Mouse (Mus musculus): ENCODE measurements around the gene Vezf1.

Vezf1 gene

DNA sequence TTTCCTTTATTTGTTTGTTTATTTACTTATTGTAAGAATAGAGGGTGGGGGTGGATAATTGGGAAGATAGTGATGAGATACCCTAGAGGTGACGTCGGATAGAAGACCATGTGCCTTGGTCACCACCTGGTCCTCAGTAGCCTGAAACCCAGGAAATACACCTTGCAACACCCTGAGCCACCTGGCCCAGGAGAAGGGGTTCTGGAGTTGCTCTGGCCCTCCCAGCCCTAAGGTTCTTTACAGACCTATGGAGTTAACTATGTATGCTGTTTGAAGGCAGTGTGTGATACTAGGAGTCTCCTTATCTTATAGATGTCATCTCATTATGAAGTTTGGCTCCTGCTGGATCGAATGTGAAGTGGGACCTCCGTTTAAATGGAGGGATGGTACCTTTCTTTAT lies 32.1 kb downstream of the Vezf1 start:
- no peak for DNase-seq

DNA sequence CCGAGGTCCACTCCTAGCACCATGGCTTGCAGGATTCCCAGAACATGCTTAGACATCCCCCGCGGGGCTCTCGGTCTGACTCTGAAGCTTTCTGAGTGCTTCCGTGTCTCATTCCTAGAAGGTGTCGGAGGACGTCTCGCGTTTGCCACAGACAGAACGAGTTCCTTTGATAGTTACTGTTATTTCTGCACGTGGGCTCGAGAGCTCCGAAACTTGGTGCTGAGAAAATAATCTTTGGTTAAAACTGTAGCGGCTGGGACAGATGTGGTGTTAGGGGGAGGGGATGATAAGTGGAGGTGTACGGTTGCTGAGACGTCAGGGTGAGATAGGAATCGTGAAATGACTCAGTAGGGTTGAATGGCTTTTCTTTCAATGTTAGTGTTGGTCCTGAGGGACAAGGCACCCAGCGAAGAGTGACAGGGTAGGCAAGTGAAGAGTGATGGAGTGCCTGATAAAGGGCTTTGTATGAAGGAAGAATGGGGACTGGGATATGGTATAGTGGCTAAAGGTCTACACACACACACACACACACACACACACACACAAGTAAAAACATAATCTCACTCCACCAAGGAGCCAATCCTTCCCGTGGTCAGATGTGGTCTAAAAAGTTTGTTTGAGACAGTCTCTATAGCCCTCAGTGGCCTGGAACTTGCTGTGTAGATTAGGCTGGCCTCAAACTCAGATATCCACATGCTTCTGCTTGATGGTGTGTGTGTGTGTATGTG lies 35.3 kb downstream of the Vezf1 start:
- no peak for DNase-seq

DNA sequence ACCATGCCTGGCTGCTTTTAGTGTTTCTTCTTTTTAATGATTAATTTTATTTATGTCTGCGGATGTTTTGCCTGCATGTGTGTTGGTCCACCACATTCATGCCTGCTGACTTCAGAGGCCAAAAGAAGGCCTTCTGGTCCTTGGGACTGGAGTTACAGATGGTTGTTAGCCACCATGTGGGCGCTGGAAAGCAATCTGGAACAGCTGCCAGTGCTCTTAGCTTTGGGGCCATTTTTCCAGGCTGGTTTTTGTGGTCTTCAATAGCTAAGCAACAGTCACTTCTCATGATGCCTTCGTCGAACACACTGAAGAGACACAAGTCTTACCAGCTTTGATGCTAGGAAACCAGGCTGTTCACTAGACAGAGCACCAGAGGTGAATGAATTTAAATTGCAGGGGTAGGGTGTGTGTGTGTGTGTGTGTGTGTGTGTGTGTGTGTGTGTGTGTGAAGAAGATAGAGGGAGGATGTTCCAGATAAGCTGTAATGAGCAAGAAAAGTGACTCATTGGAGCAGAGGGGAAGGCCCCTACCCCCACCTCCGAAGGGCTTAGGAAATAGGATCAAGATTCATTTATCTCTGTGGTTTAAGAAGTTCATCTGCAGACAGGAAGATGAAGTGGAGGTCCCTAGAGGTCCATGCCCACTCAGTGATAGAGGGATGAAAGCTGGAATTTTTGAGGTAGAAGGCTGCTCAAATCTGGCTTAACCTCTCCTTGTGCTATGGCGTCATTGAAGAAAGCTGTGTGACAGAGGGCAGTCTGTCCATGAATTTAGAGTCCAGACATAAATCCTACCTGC lies 37.6 kb downstream of the Vezf1 start:
- DNase-seq: no peak

DNA sequence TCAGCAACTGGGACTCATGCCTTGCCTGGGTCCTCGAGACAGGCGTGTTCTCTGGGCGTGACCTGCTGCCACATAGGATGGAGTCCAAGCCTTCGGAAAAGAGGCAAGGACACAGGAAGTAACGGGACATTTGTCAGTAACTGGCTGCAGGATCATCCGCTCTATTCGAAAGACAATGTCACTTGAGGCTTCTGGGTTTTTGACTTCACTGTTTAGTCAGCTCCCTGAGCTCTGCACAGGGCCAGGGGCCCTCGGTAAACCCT lies 38.1 kb downstream of the Vezf1 start:
- DNase-seq: no peak

DNA sequence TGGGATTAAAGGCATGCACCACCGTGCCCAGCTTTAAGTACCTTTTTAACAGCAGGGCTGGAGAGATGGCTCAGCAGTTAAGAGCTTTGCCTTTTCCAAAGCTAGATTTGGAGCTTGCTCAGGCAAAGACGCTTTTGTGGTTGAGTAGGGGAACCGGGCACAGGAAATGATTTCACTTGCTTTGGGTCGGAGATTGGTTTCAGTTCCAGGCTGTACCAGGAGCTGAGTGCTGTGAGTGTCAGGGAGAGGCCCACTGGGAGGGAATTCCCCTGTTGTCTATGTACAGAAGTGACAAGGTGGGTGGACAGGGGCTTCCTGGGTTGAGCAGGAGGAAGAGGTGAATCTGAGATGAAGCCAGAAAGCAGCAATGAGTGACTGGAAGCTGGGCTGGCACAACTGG lies 39.3 kb downstream of the Vezf1 start:
- DNase-seq: no peak

DNA sequence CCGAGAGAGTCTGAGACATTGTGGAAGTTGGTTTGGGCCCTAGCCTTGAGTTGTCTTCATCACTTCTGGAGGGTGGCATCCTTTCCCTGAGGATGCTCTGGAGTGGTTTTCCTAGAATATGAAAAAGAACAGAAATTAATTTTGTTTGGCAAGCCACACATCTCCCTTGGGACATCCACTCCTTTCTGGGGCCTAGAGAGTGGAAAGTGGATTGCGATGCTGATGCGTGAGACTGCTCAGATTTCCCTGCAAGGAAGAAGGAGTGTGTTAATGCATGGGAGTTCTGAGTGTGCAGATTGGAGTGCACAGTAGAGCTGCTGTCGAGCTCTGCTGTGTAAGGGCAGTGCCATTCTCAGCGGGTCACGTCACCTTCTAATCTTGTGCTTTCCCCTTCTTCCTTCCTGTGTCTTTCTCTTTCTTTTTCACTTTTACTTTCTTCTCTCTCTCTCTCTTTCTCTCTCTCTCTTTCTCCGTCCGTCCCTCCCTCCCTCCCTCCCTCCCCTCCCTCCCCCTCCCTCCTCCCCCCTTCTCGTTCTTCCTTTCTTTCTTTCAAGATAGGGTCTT lies 42.0 kb downstream of the Vezf1 start:
- no peak for DNase-seq

DNA sequence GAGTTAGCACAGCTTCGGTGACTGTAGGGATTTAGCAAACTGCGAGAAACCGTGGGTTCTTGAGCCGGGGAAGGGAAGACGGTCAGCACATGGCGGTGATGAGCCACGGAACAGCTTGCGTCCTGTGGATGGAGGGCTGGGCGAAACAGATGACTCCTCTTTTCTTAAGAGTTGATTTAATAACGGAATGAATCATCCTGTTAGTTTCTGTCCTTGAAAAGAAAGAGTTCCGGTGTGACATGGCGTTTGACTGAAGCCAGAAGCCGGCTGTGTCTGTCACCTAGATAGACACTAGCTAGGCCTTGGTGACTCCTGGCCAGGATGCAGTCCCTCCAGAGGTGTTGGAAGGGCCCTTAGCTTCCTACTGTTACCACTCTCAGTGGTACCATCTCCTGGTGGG lies 44.0 kb downstream of the Vezf1 start:
- DNase-seq: no peak

DNA sequence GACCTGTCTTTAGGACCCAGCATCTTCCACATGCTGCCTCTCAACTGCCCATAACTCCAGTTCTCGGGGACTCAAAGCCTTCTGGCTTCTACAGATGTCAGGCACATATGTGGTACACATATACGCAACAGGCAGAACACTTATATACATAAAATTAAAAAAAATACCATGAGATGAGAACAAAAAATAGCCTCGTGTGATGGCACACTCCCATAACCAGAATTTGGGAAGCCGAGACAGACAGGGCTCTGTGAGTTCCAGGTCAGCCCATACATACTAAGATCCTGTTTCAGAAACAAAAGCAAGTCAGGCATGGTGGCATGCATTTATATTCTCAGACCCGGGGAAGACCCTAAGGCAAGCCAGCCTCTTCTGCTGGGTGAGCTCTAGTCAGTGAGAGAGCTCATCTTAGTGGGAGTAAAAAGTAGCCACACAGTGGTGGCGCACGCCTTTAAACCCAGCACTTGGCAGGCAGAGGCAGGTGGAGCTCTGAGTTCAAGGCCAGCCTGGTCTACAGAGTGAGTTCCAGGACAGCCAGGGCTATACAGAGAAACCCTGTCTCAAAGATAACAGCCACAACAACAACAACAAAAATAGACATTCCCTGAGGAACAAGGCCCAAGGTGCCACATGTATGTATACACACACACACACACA lies 44.7 kb downstream of the Vezf1 start:
- no peak for DNase-seq

DNA sequence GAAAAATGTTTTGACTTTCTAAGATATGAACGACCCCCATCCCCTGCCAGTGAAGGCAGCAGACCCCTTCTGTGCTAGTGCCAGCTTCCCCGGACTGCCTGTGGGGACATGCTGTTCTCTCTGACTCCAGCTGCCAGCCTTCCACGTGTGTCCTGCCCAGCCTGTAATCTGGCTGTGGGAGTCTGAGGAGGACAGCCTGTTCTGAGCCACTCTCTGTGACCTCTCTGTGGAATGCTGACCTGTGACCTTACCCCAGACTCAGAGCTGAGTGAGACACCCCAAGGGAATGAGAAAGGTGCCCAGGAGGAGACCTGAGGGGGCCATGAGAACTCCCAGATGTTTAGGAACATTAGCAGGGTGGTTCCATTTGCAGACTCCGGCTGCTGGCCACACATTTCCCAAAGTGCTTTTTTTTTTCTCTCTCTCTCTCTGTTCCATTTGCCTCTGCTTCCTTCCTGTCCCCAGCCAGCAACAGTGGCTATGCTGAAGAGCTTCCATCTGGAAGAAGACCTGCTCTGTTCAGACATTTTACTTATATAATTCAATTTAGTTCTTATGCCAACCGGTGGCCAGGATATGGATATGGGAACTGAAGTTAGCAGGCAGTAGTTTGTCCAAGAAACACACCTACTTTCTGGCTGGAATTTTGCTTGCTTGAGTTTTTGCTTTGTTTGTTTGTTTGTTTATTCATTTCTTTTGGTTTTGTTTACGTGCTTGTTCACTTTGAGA lies 45.6 kb downstream of the Vezf1 start:
- DNase-seq: no peak

DNA sequence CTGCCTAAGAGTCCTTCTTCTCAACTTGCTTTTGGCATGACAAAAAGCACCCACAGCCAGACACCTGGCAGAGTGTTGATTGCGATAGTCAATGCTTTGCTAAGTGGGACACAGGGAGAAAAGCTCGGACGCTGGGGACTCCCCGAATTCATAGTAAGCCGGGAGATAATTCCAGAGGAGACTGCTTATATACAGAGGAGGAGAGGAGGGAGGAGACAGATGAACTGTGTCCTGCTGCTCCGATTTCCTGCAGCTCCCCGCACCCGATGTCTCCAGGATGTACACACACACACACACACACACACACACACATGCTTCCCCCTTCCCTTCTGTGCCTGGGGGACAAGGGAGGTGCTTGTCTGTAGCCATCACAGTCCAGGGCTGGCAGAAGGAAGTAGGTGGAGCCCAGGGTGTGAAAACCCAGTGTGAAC lies 46.8 kb downstream of the Vezf1 start:
- DNase-seq: peak; percentile 20

DNA sequence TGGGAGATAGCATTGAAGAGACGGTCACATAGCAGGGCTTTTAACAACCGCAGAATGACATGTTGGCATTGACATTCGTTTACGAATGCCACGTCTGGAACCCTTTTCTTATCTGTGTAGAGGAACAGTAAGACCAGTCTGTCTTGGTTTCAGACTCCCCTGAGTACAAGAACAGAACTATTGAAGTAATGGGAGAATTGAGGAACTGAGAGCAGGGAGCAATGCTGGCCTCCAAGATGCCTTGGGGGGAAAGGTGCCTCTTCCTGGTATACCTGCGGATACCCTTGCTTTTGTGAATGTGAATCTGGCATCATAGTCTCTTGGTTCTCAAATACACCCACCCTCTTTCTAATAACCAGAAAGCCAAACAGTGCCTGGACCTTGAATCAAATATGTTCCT lies 48.5 kb downstream of the Vezf1 start:
- DNase-seq: no peak

DNA sequence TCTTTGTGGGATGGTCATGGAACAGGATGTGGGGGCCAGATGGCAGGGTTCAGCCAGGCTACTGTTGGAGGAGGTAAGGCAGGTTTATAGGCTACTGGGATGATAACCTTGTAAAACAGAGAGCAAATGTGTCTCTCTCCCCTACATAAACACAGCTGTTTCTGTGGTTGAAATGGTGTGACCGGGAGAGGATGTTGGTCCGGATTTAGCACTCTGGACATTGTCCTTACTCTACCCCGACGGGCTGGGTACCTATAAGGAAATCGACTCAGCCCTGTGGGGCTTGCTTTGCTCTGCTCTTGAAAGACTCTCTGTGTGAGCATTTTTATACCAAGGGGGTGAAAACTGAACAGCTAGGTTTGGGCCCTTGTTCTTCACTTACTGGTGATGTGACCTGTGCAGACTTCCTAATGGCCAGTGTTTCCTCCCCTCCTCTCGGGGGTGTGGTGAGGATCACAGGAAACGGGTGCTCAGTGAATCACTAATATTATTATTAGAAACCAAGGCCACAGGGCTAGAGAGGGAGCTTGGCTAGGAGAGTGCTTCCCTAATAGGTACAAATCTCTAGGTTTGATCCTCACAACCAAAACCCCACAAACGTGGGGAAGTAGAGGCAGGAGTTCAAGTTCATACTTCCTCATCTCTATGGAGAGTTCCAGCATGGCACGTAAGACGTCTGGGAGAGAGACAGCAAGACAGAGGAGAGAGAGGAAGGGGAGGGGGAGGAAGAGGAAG lies 49.4 kb downstream of the Vezf1 start:
- no peak for DNase-seq

DNA sequence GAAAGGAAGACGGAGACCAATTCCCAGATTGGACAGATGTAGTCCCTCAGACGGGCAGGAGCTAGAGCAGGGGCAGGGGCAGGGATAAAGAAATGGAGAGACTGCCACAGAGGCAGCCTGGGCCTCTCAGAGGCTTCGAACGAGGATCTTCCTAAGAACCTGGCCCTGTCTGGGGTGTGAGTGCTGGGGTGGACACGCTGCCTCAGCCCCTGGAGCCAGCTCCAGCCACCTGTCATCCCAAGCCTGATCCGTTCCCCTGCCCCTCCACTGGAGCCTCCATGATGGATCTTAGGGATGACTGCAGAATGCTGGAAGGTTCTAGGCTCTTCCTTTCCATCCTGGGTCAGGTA lies 50.0 kb downstream of the Vezf1 start:
- DNase-seq: no peak

DNA sequence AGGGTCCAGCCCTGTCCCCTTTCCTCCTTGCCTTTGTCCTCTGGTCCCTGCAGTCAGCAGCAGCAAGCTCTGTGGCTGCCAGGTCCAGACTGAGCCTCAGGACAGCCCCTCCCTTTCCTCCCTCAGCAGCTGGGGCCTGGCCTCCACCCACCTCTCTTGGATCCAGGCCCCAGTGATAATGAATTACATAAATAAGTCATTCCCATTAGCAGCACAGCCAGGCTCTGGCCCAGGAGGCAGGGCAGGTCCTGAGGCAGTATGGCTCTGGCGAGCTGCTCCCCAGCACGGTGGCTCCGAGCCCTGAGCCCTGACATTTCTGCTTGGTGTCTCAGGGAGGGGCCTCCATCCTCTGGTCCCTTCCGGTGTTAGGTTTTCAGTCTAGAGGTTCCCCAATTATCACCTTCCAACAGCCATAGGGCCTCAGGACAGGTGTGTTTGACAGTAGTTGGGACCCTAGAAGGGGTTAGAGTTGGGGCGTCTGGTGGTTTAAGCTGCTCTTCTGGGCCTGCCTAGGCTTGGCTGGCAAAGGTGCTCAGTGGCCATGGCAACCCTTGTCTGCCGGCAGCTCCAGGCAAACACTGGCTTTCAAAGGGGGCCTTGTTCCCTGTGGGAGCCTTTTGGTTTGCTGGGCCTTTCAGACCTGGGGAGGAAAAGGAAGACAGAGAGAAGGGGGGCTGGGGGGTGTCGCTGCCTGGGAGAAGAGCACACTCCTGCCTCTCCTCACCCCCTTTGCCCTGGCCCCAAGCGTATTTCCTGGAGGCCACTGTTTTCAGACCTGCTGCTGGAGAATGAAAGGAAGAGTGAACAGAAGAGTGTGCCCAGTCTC lies 51.0 kb downstream of the Vezf1 start:
- no peak for DNase-seq

DNA sequence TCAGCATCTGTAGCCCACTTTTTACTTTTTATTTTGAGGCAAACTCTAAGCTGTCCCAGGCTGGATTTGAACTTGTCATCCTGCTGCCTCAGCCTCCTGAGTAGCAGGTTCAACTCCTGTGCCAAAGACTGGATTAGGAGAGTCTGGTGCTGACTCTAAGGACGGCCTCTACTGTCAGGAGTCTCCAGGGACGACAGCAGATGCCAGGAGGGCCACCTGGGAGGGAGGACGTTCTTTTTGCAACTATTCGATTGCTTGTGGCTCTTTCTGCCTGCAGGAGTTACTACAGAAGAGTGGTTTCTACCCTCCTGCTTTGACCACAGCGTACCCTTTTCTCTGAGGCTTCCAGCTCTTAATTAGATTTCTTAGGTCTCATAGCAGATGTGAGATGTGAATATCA lies 54.5 kb downstream of the Vezf1 start:
- DNase-seq: no peak

DNA sequence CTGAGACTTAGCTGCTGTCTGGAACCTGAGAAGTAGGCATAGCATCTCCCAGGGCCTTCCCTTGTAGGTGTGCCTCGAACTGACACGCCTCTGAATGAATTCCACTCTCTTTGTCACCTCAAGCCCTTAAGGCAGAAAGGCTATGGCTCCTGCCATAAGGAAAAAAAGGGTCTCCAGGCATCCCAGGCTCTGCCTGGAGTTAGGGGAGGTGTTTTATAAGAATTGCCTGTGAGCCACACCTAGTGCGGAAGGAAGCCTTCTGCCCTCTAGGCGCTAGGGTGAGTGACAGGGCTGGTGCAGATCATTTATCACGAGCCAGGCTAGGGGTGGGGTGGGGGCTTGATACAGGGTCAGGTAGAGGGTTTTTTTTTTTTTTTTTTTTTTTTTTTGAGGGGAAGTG lies 54.9 kb downstream of the Vezf1 start:
- no peak for DNase-seq

DNA sequence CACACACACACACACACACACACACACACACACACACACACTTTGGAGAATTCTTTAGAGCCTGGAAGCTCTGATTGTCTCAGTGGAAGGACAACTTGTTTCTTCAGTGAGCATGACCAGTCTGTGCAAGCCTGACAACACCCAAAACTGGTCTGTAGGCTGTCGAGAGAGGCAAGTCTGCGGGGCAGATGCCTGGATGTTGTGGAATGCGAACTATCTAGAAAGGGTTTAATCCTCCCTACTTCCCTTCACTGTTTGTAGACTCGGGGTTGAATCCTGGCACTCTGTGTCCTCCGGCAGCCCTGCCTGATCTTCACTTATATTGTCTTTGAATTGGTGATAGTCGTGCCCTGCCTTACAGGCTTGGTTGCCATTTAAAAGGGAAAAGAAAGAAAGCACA lies 55.7 kb downstream of the Vezf1 start:
- DNase-seq: no peak

DNA sequence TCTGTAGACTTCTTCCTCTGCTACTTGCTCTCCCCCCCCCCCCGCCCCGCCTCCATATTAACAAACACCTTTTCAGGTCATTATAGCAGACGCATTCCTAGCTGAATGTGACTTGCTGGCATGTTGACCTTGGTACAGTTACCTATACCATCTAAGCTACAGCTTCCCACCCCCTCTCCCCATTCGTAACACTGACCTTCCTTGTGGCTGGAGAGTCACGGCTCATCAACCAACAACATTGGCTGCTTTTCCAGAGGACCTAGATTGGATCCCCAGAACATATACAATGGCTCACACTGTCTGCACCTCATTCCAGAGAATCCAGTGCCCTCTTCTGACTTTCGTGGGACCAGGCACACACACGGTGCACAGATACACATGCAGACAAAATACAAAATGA lies 57.4 kb downstream of the Vezf1 start:
- no peak for DNase-seq

DNA sequence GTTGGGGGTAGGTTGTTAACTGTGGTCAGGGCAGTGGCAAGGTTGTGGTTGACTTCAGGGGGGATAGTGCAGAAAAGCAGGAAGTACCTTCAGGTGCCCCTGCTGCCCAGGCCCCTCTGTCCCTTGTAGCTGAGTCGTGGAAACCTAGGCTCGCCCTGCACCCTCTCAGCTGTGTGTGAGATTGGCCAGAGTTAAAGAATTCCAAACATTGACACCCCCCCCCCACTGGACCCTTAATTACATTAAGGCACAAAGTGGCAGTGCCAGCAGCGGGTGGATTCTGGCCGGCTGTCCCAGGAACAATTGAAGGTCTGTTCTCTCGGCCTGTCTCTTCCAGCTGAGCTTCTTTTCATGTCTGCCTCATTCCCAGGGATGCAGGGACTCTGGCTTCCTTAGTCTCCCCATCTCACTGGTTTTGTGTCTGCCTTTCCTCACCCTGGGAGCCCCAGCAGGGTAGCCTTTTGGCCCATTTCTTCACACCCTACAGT lies 58.3 kb downstream of the Vezf1 start:
- no peak for DNase-seq

DNA sequence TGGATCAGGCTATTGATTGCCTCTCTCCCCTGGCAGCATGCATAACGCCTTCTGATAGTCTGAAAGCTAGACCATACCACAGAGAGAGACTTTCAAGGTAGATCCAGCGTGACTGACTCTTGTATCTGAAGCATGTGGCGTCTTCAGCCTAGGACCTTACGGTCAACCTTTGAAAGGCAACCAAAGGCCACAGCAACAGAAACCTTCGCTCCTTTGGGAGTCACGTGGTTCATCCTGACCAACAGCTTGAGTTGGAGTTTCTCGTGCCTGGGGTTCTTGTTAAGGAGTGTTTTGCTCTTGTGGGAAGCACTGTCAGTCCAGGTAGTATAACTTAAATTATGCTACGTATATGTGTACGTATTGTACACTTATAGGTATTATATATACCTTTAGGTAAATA lies 60.4 kb downstream of the Vezf1 start:
- no peak for DNase-seq

DNA sequence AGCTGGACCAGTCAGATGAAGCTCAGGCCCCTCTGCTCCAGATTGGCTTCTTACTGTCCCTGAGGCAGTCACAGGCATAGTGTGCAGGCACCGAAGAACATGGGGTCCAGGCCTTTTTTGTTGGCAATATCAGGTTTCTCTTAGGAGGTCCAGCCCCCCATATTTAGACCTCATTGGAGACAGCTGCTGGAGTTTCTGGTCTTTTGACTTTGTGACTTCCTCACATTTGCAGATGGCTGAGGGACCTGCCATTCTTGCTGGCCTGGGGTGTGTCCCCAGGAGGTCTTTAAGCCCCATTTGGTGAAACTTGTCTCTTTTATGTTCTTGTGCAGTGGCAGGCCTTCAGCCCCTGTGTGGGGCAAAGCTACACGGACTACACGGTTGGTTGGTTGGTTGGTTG lies 61.2 kb downstream of the Vezf1 start:
- DNase-seq: no peak

DNA sequence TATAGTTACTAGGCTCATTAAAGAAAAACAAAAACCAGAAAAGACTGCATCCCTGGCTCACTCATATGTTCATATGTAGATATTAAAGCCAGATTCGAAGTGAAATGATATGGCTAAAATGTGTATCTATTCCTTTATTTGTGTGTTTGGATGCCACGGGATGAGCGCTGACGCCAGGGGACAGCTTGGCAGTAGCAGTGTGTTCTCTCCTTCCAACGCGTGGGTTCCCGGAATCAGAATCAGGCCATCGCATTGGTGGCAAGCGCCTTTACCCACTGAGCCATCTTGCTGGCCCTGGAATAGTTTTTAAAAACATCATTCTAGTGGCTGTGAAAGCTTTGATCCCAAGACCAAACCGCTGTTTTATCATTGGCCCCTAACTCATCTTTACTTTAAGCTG lies 61.9 kb downstream of the Vezf1 start:
- no peak for DNase-seq

All from thymus, postnatal 25 days (tissue).